Mouse (Mus musculus) MEL (cell line): ENCODE measurements around the gene Adnp.
A peak's percentile ranks its signal among the peaks of the same experiment; 100 is the strongest.

Experiments used
- BHLHE40 ChIP-seq: IDR thresholded peaks from 2 replicates; pipeline ENCODE4 v1.6.1; 2012; ENCODE audit warnings: low read depth, mild to moderate bottlenecking, inconsistent platforms, low read length, improper control_type of control experiment, borderline replicate concordance
- CTCF ChIP-seq, 3 experiments: IDR thresholded peaks in 2 of 3; conservative IDR thresholded peaks in 1 of 3; 2 replicates each; pipeline ENCODE4 v1.5.1; 2011 to 2012; ENCODE audit warnings: low read length in 3 of 3, low read depth in 2 of 3, mild to moderate bottlenecking in 2 of 3, improper control_type of control experiment in 1 of 3, inconsistent platforms in 1 of 3, mixed read lengths in 1 of 3, moderate library complexity in 1 of 3; ENCODE audit not compliant: control insufficient read depth in 1 of 3, insufficient read depth in 1 of 3, poor library complexity in 1 of 3, severe bottlenecking in 1 of 3
- EP300 ChIP-seq, 2 experiments: IDR thresholded peaks; 2 replicates each; pipeline ENCODE4 v1.6.1; 2011; ENCODE audit warnings: improper control_type of control experiment in 2 of 2, low read length in 2 of 2, low read depth in 1 of 2, mild to moderate bottlenecking in 1 of 2
- JUND ChIP-seq: IDR thresholded peaks from 2 replicates; pipeline ENCODE4 v1.6.1; 2011; ENCODE audit warnings: low read depth, mild to moderate bottlenecking, improper control_type of control experiment, low read length
- NRF1 ChIP-seq: IDR thresholded peaks from 2 replicates; pipeline ENCODE4 v1.6.1; 2014; ENCODE audit warnings: low read depth, mild to moderate bottlenecking, inconsistent platforms, low read length, improper control_type of control experiment, moderate library complexity; ENCODE audit not compliant: poor library complexity, insufficient read depth, severe bottlenecking
- POLR2A ChIP-seq, 2 experiments: IDR thresholded peaks; 2 replicates each; pipeline ENCODE4 v1.6.1; 2011 to 2012; ENCODE audit warnings: low read length in 2 of 2, mild to moderate bottlenecking in 2 of 2, control low read depth in 1 of 2, improper control_type of control experiment in 1 of 2, low read depth in 1 of 2, moderate library complexity in 1 of 2; ENCODE audit not compliant: control insufficient read depth in 1 of 2, insufficient read depth in 1 of 2, poor library complexity in 1 of 2
- POLR2AphosphoS2 ChIP-seq: IDR thresholded peaks from 2 replicates; pipeline ENCODE4 v1.6.1; 2011; ENCODE audit warnings: low read length, improper control_type of control experiment
- RCOR1 ChIP-seq: IDR thresholded peaks from 2 replicates; pipeline ENCODE4 v1.6.1; 2012; ENCODE audit warnings: low read depth, mild to moderate bottlenecking, inconsistent platforms, low read length, improper control_type of control experiment
- USF1 ChIP-seq: IDR thresholded peaks from 2 replicates; pipeline ENCODE4 v1.6.1; 2014; ENCODE audit warnings: low read depth, mild to moderate bottlenecking, inconsistent platforms, low read length, improper control_type of control experiment, moderate library complexity
- ZKSCAN1 ChIP-seq: IDR thresholded peaks from 2 replicates; pipeline ENCODE4 v1.6.1; 2012; ENCODE audit warnings: low read depth, mild to moderate bottlenecking, inconsistent platforms, low read length, improper control_type of control experiment, moderate library complexity

DNA sequence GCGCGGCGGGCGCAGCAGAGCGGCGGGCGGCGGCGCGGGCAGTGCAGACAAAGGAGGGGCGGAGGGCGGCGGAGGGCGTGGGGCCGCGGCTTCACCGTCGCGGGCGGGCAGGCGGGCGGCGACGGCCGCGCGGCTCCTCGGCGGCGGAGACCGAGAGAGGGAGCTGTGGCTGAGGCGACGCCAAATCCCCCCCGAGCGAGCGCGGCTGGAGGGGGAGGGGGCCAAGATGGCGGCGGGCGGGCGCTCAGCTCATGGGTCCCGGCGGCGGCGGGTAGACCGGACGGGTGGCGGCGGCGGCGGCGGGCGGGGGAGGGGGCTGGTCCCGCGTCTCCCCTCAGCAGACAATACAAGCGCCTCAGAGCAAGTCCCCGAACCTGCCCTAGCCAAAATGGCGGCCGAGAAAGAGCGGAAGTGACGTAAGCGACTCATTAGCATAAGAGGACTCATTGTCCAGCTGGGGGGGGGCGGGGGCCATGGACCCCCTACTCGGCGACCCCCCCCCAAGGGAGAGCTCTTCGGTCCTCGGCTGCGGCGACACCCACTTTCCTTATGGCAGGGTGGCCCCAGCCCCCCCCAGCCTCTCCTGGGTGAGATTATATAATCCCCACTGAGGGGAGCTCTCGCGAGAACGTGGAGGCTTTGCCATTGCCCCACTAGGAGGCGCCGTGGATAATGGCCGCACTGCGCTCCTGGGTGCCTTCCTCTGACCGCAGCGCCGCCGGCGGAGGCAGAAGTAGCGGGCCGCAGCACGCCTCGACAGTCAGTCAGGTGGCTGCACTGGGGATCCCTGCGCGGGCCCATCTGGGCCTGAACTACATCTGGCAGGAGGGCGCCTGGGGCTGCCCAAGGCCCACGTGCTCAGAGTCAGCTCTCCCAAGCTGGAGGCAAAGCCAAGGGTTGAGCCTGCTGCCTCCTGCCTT is at the start of gene Adnp:
- TF ChIP-seq POLR2AphosphoS2 = no peak; the same call in none of the 2 replicates
- TF ChIP-seq CTCF (IDR thresholded peaks at IDR 0.05 in 2 of 3, conservative IDR thresholded peaks at IDR 0.05 in 1 of 3; ENCODE audit: control insufficient read depth in 1 of 3, insufficient read depth in 1 of 3, low read depth in 2 of 3, low read length in 3 of 3, poor library complexity in 1 of 3, severe bottlenecking in 1 of 3) = peak; percentile 34 to 75 (median 71); a peak in 5 of 6 replicates
- no peak for TF ChIP-seq JUND
- peak; percentile 91 for TF ChIP-seq USF1
- TF ChIP-seq BHLHE40 = peak; percentile 43; the same call in 1 of the 2 replicates
- peak; percentile 48 to 71 for TF ChIP-seq POLR2A (IDR thresholded peaks at IDR 0.05; ENCODE audit: control insufficient read depth in 1 of 2, insufficient read depth in 1 of 2, low read depth in 1 of 2, low read length in 2 of 2, poor library complexity in 1 of 2)
- TF ChIP-seq ZKSCAN1 = no peak
- TF ChIP-seq NRF1 = peak; percentile 33; the same call in 1 of the 2 replicates
- TF ChIP-seq EP300 (IDR thresholded peaks at IDR 0.05; ENCODE audit: low read depth in 1 of 2, low read length in 2 of 2) = peak in 1 of 2 experiments; percentile 66; a peak in 2 of 4 replicates
- TF ChIP-seq RCOR1 = 0 out of 2 replicates have a peak, but pooled peaks have one; percentile 9
